Mouse (Mus musculus): ENCODE results near the gene Gm10436.
"Not testable (repeated sequence)": the region's sequence is repeated elsewhere in the genome, so short reads cannot be mapped to it uniquely, and the experiment has no call there.

Gm10436 gene

DNA sequence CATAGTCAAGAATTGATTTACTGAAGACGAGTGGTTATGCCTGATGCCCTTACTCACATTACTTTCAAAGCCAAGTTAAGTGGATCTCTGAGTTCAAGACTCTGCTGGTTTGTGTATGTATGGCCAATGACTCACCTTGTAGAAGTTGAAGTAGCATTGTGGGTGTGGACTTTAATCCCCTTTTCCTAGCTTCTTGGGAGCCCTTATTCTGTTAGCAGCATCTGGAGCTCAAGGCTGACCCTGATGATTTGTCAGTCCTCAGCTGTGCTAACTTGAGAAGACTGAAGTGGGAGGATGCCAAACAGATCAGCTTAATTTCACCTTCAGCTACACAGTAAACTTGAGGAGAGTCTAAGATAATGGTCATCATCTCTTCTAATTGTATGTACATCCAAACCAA lies at the start of gene Gm10436:
Gm10436 (minus strand) TSS at position 101 of the 400 bp plus-strand sequence.
- not testable (repeated sequence) for DNase-seq

DNA sequence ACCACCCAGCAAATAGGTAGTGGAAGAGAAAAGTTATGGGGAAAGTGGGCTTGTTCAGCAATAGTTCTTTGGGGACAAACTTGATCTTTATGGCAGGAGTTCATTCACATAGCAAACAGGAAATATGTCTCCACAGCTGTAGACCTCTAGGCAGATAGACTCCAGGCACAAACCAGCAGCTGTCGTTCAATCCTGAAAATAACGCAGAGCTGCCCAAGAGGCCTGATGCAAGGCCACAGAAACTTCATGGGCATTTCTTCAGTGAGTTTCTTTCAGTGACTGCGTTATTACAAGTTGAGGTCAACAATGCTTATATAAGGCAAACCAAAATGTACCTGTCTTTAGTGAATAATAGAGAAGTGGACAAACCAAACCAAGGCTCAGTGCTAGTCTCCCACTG lies 37.5 kb upstream of the Gm10436 start:
- no peak for DNase-seq

GRCm38 (mm10) chr12:88218059-88218458 lies 36.2 kb upstream of the Gm10436 start:
- not testable (repeated sequence) for DNase-seq

GRCm38 (mm10) chr12:88214641-88215040 lies 32.7 kb upstream of the Gm10436 start:
- DNase-seq = no peak

DNA sequence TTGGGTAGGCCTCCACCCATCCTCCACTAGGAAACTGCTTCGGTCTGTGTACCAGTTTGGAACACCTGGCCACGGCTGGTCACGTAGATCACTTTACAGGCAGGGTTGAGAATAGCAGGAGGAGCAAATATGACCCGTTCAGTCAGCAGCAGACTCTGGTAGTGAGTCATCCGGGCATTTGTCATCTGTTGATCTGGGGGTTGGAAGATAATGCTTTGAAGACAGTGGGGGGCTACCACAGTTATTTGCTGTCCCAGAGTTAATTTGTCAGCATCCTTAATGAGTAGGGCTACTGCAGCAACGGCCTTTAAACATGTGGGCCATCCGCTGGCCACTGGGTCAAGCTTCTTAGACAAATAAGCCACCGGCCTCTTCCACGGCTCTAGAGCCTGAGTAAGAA lies 29.6 kb upstream of the Gm10436 start:
- DNase-seq = not testable (repeated sequence)

DNA sequence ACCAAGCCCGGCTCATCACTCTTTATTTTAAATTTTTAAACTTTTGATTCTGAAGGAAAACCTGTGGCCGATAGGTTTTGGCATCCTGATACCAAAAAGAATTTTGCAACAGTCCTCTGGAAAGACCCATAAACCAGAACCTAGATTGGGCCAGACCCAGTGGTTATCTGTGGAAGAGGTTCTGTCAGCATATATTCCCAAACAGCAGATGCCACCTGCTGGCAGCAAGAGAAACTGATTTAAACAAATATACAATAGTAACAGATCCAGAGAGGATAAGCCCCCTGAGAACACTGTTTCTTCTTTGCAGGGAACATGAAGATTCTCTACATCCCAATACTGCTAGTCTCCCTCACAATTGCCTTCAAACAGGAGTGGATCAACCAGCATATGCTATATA lies 20.9 kb upstream of the Gm10436 start:
- no peak for DNase-seq
